Mouse (Mus musculus) heart, embryonic 12.5 days (tissue): ENCODE measurements at regions not wholly inside any gene's neighbourhood (a gene's known extent, or its start where the extent isn't known, plus 50 kb on each side); places are given as distances from the start of the nearest gene placed in this dataset.

Experiments
- ATAC-seq: fragments of 200-750 bp; cut with Nextera tagmentation; 2 replicates; pipeline ENCODE4 v1.8.0; 2017; ENCODE audit warnings: moderate TSS enrichment, moderate library complexity; ENCODE audit not compliant: insufficient number of reproducible peaks, low FRiP score
- H3K27ac ChIP-seq: fragments of 300-500 bp; sonication (generic); 2 replicates; pipeline ENCODE4 v1.5.1; 2016; ENCODE audit warnings: mild to moderate bottlenecking, moderate library complexity; ENCODE audit not compliant: poor library complexity, severe bottlenecking
- H3K27me3 ChIP-seq: fragments of 300-500 bp; sonication (generic); replicated peaks from 2 replicates; pipeline ENCODE4 v1.6.1; 2016; ENCODE audit warnings: mild to moderate bottlenecking, moderate library complexity
- H3K36me3 ChIP-seq: fragments of 300-500 bp; sonication (generic); 2 replicates; pipeline ENCODE4 v1.6.1; 2016; ENCODE audit warnings: mild to moderate bottlenecking, moderate library complexity
- H3K4me1 ChIP-seq: fragments of 300-500 bp; sonication (generic); replicated peaks from 2 replicates; pipeline ENCODE4 v1.6.1; 2016; ENCODE audit warnings: mild to moderate bottlenecking
- H3K4me2 ChIP-seq: fragments of 300-500 bp; sonication (generic); 2 replicates; pipeline ENCODE4 v1.6.1; 2016; ENCODE audit warnings: mild to moderate bottlenecking, moderate library complexity
- H3K4me3 ChIP-seq: fragments of 300-500 bp; sonication (generic); 2 replicates; pipeline ENCODE4 v1.5.1; 2016; ENCODE audit warnings: mild to moderate bottlenecking
- H3K9ac ChIP-seq: fragments of 300-500 bp; sonication (generic); 2 replicates; pipeline ENCODE4 v1.6.1; 2016; ENCODE audit warnings: mild to moderate bottlenecking, moderate library complexity
- H3K9me3 ChIP-seq: fragments of 300-500 bp; sonication (generic); replicated peaks from 2 replicates; pipeline ENCODE4 v1.6.1; 2016; ENCODE audit warnings: mild to moderate bottlenecking, moderate library complexity
- WGBS: fragments of 180-500 bp; shearing (Covaris S2); methylation state at CpG from one replicate; pipeline ENCODE4 v1.1.7; 2016; 5-methylcytosine and 5-hydroxymethylcytosine counted together

- 77% methylated on average over 4 of the region's 4 CpGs for WGBS
- H3K9ac ChIP-seq: no peak overlapping the region
Measured at GRCm38 (mm10) chr6:81461095-81461494, 462.4 kb upstream of the Gcfc2 start.

GRCm38 (mm10) chr6:81464442-81464841, 459.0 kb upstream of the Gcfc2 start:
- no peaks in the 10 kb centered on the region for H3K4me1 ChIP-seq
- WGBS: 86% methylated on average over 1 of the region's 1 CpGs
- H3K4me2 ChIP-seq: no peak overlapping the region
- no peaks in the 10 kb centered on the region for H3K36me3 ChIP-seq
- H3K4me3 ChIP-seq: no peak overlapping the region
- H3K27ac ChIP-seq: no peak overlapping the region
- ATAC-seq: no peak
- no peak overlapping the region for H3K9ac ChIP-seq
- H3K27me3 ChIP-seq: no peaks in the 10 kb centered on the region
- H3K9me3 ChIP-seq: no peaks in the 10 kb centered on the region

More at GRCm38 (mm10) chr6:81461095-81461494, 462.4 kb upstream of the Gcfc2 start:
- Histone ChIP-seq H3K4me2 (no peak overlapping the region), H3K9me3 (no peaks in the 10 kb centered on the region), H3K4me1 (no peaks in the 10 kb centered on the region), H3K27ac (no peak overlapping the region), H3K36me3 (no peaks in the 10 kb centered on the region), H3K4me3 (no peak overlapping the region), H3K27me3 (no peaks in the 10 kb centered on the region)
- no peak for ATAC-seq

- no peaks in the 10 kb centered on the region for H3K36me3 ChIP-seq
- H3K4me3 ChIP-seq: no peak overlapping the region
- ATAC-seq: no peak
- no peak overlapping the region for H3K4me2 ChIP-seq
- no peaks in the 10 kb centered on the region for H3K9me3 ChIP-seq
- H3K4me1 ChIP-seq: peaks cover 4% of the 10 kb centered on the region; the same call in 1 of the 2 replicates
- 73% methylated on average over 4 of the region's 4 CpGs for WGBS
- no peak overlapping the region for H3K27ac ChIP-seq
- no peak overlapping the region for H3K9ac ChIP-seq
- no peaks in the 10 kb centered on the region for H3K27me3 ChIP-seq
Measured at GRCm38 (mm10) chr6:81466536-81466935, 456.9 kb upstream of the Gcfc2 start.

- Histone ChIP-seq H3K4me2 (peak overlapping the region; percentile 29), H3K36me3 (no peaks in the 10 kb centered on the region), H3K27ac (no peak overlapping the region), H3K4me3 (no peak overlapping the region), H3K27me3 (no peaks in the 10 kb centered on the region), H3K9ac (no peak overlapping the region), H3K9me3 (no peaks in the 10 kb centered on the region), H3K4me1 (peaks cover 6% of the 10 kb centered on the region; the same call in 1 of the 2 replicates)
- WGBS: 63% methylated on average over 9 of the region's 9 CpGs
- ATAC-seq: no peak
Measured at GRCm38 (mm10) chr6:81471340-81471955, 452.0 kb upstream of the Gcfc2 start.

DNA sequence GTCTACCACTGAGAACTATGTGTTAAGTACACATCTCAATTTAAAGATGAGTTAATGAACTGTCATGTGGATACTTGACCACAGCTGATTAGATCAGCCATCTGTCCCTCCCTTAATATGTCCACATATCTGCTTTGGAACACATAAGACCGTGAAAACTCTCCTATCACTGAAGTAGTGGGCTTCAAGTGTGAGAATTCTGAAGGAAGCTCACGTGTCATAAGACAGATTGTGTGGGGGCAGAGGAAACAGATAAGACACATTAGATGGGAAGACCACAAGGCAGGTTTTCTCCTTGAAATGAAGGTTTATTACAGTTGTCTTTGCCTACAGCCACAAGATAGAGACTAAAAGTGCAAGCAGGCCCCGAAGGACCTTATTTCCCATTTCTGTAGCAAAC, 451.0 kb upstream of the Gcfc2 start:
- no peak for ATAC-seq
- H3K27ac ChIP-seq: no peak overlapping the region
- H3K9me3 ChIP-seq: no peaks in the 10 kb centered on the region
- no peaks in the 10 kb centered on the region for H3K27me3 ChIP-seq
- H3K36me3 ChIP-seq: no peaks in the 10 kb centered on the region
- H3K4me2 ChIP-seq: no peak overlapping the region
- no peak overlapping the region for H3K4me3 ChIP-seq
- H3K9ac ChIP-seq: no peak overlapping the region
- WGBS: 59% methylated on average over 3 of the region's 3 CpGs
- peaks cover 6% of the 10 kb centered on the region; the same call in 1 of the 2 replicates for H3K4me1 ChIP-seq

DNA sequence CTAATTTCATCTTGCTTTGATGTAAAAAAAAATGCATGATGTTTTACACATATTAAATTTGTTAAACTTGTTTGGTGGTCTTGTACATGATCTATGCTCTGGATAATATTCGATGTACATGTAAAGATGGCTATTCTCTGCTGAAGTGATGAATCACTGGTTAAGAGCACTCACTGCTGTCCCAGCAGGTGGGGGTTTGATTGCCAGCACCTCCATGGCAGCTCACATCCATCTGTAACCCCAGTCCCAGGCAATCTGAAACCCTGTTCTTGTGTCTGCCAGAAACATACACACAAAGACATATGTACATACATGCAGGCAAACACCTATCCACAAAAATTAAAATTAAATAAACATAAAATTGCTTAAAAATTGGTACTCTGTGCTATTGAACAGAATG, 448.7 kb upstream of the Gcfc2 start:
- 83% methylated on average over 1 of the region's 1 CpGs for WGBS
- H3K27me3 ChIP-seq: no peaks in the 10 kb centered on the region
- no peak overlapping the region for H3K9ac ChIP-seq
- ATAC-seq: no peak
- H3K9me3 ChIP-seq: no peaks in the 10 kb centered on the region
- H3K4me1 ChIP-seq: peaks cover 6% of the 10 kb centered on the region; the same call in 1 of the 2 replicates
- no peak overlapping the region for H3K4me2 ChIP-seq
- no peak overlapping the region for H3K27ac ChIP-seq
- no peak overlapping the region for H3K4me3 ChIP-seq
- no peaks in the 10 kb centered on the region for H3K36me3 ChIP-seq

- H3K36me3 ChIP-seq: no peaks in the 10 kb centered on the region
- ATAC-seq: no peak
- H3K9me3 ChIP-seq: no peaks in the 10 kb centered on the region
- H3K4me3 ChIP-seq: no peak overlapping the region
- no peak overlapping the region for H3K9ac ChIP-seq
- WGBS: 63% methylated on average over 3 of the region's 3 CpGs
- H3K4me2 ChIP-seq: no peak overlapping the region
- no peaks in the 10 kb centered on the region for H3K27me3 ChIP-seq
- no peak overlapping the region for H3K27ac ChIP-seq
- no peaks in the 10 kb centered on the region for H3K4me1 ChIP-seq
Measured at GRCm38 (mm10) chr6:81487006-81487405, 436.5 kb upstream of the Gcfc2 start.

DNA sequence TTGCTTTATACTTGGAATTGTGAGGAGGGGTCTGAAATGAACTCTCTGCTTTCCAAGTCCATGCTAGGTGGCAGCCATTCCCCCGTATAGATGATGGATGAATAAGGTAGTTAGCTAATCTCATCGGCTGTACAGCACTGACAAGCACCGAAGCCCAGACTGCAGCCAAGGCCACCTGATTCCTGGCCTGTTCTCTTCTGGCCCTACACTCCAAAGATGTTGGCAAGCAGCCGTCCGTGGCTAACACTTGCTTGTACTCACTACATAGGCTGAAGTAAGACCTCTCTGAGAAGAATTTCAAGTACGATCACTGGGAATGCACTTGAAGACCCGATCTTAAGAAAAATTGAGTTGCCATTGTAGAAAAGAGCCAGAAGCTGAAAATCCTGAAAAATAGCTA, 427.2 kb upstream of the Gcfc2 start:
- Histone ChIP-seq H3K9me3 (no peaks in the 10 kb centered on the region), H3K27ac (no peak overlapping the region), H3K36me3 (no peaks in the 10 kb centered on the region), H3K4me2 (no peak overlapping the region), H3K4me3 (no peak overlapping the region), H3K27me3 (no peaks in the 10 kb centered on the region), H3K9ac (no peak overlapping the region), H3K4me1 (no peaks in the 10 kb centered on the region)
- WGBS: 81% methylated on average over 7 of the region's 7 CpGs
- no peak for ATAC-seq

DNA sequence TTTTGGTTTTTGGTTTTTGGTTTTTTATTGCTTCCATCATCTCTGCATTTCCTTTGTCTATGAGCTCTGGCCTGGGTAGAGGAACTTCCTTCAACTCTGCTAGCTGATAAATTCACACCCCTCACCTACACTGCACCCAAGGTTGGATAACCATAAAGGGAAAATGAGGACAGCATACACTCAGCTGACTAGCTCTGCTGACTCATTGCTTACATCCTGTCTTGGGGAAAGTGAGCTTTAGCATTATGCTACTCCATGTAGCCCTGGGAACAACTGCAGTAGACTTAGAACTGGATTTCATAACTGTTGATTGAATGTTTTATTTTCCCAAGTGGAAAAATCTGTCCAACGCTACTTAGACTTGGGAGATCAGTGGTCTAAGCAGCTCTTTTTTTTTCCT, 406.3 kb upstream of the Gcfc2 start:
- no peak overlapping the region for H3K4me2 ChIP-seq
- H3K36me3 ChIP-seq: no peaks in the 10 kb centered on the region
- no peaks in the 10 kb centered on the region for H3K4me1 ChIP-seq
- H3K27ac ChIP-seq: no peak overlapping the region
- no peak overlapping the region for H3K9ac ChIP-seq
- H3K27me3 ChIP-seq: no peaks in the 10 kb centered on the region
- H3K9me3 ChIP-seq: no peaks in the 10 kb centered on the region
- no peak overlapping the region for H3K4me3 ChIP-seq
- 84% methylated on average over 1 of the region's 1 CpGs for WGBS
- no peak for ATAC-seq

DNA sequence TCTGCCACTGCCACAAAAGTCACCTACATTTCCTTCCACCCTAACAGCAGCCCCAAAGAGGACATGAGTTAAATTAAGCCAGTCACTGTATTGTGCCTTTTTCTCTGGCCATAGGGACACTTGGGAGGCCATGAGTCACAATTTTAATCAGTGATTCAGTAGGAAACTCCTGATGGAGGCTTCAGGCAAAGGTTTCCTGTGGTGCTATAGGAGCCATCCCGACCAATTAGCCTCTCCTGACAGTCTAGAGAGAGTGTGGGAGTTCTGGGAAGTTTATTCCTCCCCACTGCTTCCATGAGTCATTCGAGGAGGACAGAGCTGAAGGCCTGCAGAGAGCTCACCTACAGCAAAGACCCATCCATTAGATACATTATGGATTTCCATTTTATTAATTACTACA, 361.2 kb upstream of the Gcfc2 start:
- Histone ChIP-seq H3K27ac (no peak overlapping the region), H3K4me1 (no peaks in the 10 kb centered on the region), H3K4me3 (no peak overlapping the region), H3K9ac (no peak overlapping the region), H3K4me2 (no peak overlapping the region), H3K36me3 (no peaks in the 10 kb centered on the region), H3K9me3 (no peaks in the 10 kb centered on the region), H3K27me3 (no peaks in the 10 kb centered on the region)
- WGBS: 62% methylated on average over 2 of the region's 2 CpGs
- ATAC-seq: no peak

DNA sequence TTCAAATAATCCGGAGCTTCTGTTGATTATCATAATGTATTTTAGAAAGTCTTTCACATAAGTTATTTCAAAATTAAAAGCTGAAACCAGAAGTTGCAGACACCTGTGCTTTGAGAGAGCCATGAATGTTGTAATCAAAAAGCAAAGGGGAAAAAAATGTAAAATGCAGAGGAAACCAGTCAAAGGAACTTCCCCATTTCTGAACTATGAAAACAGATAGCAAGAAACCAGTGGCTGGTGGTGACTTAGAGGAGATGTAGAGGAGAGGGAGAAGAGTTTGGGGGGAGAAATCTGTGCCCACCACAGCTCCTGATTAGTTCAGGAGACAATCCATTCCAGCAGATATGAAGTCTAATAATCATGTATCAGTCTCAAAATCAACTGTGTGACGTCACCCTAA, 360.3 kb upstream of the Gcfc2 start:
- Histone ChIP-seq H3K4me2 (no peak overlapping the region), H3K36me3 (no peaks in the 10 kb centered on the region), H3K27ac (no peak overlapping the region), H3K9me3 (no peaks in the 10 kb centered on the region), H3K27me3 (no peaks in the 10 kb centered on the region), H3K4me3 (no peak overlapping the region), H3K4me1 (no peaks in the 10 kb centered on the region), H3K9ac (no peak overlapping the region)
- no peak for ATAC-seq
- 73% methylated on average over 2 of the region's 2 CpGs for WGBS

GRCm38 (mm10) chr6:81564295-81564694, 359.2 kb upstream of the Gcfc2 start:
- H3K36me3 ChIP-seq: no peaks in the 10 kb centered on the region
- WGBS: 78% methylated on average over 1 of the region's 1 CpGs
- no peak overlapping the region for H3K4me2 ChIP-seq
- no peak overlapping the region for H3K4me3 ChIP-seq
- no peaks in the 10 kb centered on the region for H3K4me1 ChIP-seq
- H3K9me3 ChIP-seq: no peaks in the 10 kb centered on the region
- ATAC-seq: no peak
- H3K27me3 ChIP-seq: no peaks in the 10 kb centered on the region
- no peak overlapping the region for H3K9ac ChIP-seq
- no peak overlapping the region for H3K27ac ChIP-seq
